Mouse (Mus musculus) heart, embryonic 11.5 days (tissue): ENCODE measurements at regions not wholly inside any gene's neighbourhood (a gene's known extent, or its start where the extent isn't known, plus 50 kb on each side); places are given as distances from the start of the nearest gene placed in this dataset.

ENCODE experiments used
- ATAC-seq: fragments of 200-750 bp; cut with Nextera tagmentation; replicated peaks from 2 replicates; pipeline ENCODE4 v1.8.0; 2017; ENCODE audit warnings: moderate library complexity; ENCODE audit not compliant: insufficient number of reproducible peaks, low FRiP score, low TSS enrichment
- H3K27ac ChIP-seq: fragments of 300-500 bp; sonication (generic); 2 replicates; pipeline ENCODE4 v1.5.1; 2014; ENCODE audit warnings: mild to moderate bottlenecking, low read depth, low read length
- H3K27me3 ChIP-seq: fragments of 300-500 bp; sonication (generic); 2 replicates; pipeline ENCODE4 v1.6.1; 2014; ENCODE audit warnings: mild to moderate bottlenecking, low read length, mixed read lengths; ENCODE audit not compliant: control insufficient read depth, insufficient read depth
- H3K36me3 ChIP-seq: fragments of 300-500 bp; sonication (generic); 2 replicates; pipeline ENCODE4 v1.6.1; 2014; ENCODE audit warnings: mild to moderate bottlenecking, low read length, moderate library complexity, mixed read lengths; ENCODE audit not compliant: control insufficient read depth, insufficient read depth
- H3K4me1 ChIP-seq: fragments of 300-500 bp; sonication (generic); 2 replicates; pipeline ENCODE4 v1.6.1; 2014; ENCODE audit warnings: low read length; ENCODE audit not compliant: control insufficient read depth, insufficient read depth
- H3K4me2 ChIP-seq: fragments of 300-500 bp; sonication (generic); 2 replicates; pipeline ENCODE4 v1.6.1; 2014; ENCODE audit warnings: mild to moderate bottlenecking, moderate library complexity
- H3K4me3 ChIP-seq: fragments of 300-500 bp; sonication (generic); 2 replicates; pipeline ENCODE4 v1.5.1; 2014; ENCODE audit warnings: low read depth, low read length
- H3K9ac ChIP-seq: fragments of 300-500 bp; sonication (generic); 2 replicates; pipeline ENCODE4 v1.6.1; 2014; ENCODE audit warnings: mild to moderate bottlenecking, low read depth, low read length, moderate library complexity
- H3K9me3 ChIP-seq: fragments of 300-500 bp; sonication (generic); replicated peaks from 2 replicates; pipeline ENCODE4 v1.6.1; 2016; ENCODE audit warnings: low read length; ENCODE audit not compliant: control insufficient read depth
- WGBS: fragments of 180-500 bp; shearing (Covaris S2); extraction: QIAGEN DNeasy Blood & Tissue Kit; methylation state at CpG from one replicate; pipeline ENCODE4 v1.1.7; 2014; ENCODE audit not compliant: insufficient replicate concordance; 5-methylcytosine and 5-hydroxymethylcytosine counted together

DNA sequence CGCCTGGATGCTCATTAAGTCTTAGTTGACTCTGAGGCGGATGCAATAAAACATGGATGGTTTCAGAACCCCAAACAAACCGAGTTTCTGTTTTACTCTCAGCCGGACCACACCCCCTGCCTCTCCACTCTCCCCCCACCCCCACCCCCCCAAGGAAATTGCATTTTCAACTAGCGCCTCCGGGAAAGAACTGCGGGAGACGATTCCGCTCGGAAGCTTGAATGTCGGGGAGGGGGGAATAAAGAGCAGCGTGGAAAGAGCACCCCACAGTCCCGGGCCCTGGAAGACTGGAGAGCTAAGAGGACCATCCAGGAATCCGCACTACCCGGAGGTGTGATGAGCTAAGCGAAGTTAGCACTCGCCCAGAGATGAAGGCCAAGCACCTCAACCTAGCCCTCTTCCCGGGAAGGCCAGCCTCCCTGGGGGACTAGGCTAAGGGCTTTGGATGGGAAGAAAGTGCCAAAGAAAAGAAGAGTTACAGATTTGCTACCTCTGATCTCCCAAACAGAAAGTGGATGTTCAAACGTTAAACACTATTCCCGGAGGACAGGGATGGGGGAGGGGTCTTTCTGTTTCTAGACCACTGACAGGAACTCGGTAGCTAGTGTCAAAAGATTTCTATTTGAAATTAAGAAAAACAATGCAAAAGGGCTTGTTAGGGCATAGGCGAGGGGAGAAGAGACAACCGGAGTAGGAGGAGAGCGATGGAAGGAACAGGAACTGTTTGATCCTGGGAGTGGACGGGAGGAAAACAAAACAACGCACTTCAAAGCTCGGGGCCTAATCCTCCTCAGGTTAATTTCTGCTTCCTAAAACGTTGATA is 258.6 kb upstream of the Nfe2l3 start:
- Histone ChIP-seq H3K27ac (peak overlapping the region; percentile 74), H3K27me3 (peaks cover 18% of the 10 kb centered on the region; the same call in 1 of the 2 replicates), H3K4me1 (peaks cover 16% of the 10 kb centered on the region), H3K9me3 (no peaks in the 10 kb centered on the region), H3K4me3 (peak overlapping the region; percentile 48), H3K4me2 (peak overlapping the region; percentile 91), H3K9ac (peak overlapping the region; percentile 69), H3K36me3 (no peaks in the 10 kb centered on the region)
- ATAC-seq = no peak
- WGBS = under 1% methylated on average over 28 of the region's 28 CpGs

DNA sequence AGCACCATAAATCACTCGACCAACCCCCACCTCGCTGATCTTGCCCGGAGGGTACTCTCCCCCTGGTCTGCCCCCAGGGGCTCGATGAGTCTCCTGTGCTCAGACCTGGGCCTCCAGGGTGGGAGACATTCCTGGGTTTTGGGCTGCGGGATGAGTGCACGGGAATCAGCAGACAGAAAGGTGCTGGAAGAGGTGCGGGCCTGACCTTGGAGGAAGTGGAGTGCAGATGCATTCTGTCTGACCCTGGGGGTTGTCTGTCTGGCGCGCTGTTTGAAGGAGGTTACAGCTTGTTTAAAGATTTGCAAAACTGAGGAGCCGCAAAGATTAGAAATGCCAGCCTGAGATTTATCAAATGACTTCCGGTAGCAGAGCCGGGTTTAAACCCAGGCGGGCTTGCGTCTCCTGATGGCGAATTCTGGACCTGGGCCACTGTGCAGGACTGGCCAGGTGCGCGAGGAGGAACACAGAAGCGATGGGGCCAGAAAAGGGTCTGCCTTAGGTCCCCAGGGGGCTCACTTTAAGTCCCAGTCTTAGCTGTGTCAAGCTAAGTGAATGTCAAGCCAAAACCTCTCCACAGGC is 257.9 kb upstream of the Nfe2l3 start:
- H3K4me2 ChIP-seq = peak overlapping the region; percentile 91
- peak overlapping the region; percentile 35; the same call in 1 of the 2 replicates for H3K9ac ChIP-seq
- no peak for ATAC-seq
- H3K36me3 ChIP-seq = no peaks in the 10 kb centered on the region
- 3% methylated on average over 18 of the region's 18 CpGs for WGBS
- peak overlapping the region; percentile 48 for H3K4me3 ChIP-seq
- H3K9me3 ChIP-seq = no peaks in the 10 kb centered on the region
- no peak overlapping the region for H3K27ac ChIP-seq
- H3K4me1 ChIP-seq = peaks cover 11% of the 10 kb centered on the region
- H3K27me3 ChIP-seq = peaks cover 18% of the 10 kb centered on the region; the same call in 1 of the 2 replicates

DNA sequence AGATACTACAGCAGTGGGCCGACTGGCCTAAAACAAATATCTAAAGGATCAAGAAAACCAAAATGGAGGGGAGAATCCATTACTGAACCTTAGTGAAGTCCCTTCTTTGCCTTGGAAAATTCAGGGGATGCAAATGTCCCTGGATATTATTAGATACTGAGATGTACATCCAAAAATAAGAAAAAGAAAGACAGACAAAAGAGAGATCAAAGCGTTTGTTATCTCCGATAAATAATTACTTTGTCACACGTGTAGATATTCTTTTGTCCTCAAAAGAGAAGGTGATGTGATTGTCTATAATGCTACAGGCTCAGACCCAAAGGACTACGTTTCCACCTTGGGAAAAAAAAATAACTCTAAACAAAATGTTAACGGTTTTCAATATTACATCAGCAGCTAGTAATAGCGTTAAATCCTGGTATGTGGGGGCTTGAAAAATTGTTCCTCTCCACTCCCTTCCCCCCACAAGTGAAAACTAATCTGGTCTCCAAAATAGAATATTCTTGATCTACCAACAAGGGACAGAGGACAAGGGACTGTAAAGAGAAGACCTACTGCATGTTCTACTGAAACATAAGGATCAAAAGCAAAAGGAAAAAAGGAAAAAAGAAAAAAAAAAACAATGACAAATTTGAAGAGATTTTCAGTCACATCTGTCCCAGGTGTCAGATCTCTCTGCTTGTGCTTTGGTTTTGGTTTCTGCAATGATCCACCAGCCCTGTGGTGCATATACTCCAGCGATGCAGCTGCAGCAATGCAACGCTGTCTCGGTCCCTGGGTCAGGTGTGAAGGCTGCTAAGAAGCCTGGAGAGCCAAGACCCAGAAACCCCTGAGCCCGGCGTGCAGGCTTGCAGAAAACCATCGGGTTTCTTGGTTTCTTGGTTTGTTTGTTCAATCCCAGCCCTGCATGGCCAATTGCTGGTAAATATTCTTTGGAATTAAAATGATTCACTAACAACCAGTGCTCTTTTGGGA is 256.6 kb upstream of the Nfe2l3 start:
- H3K27me3 ChIP-seq = peaks cover 24% of the 10 kb centered on the region
- WGBS = 21% methylated on average over 13 of the region's 13 CpGs
- H3K36me3 ChIP-seq = no peaks in the 10 kb centered on the region
- no peak overlapping the region for H3K4me2 ChIP-seq
- no peak overlapping the region for H3K27ac ChIP-seq
- H3K9me3 ChIP-seq = no peaks in the 10 kb centered on the region
- no peak overlapping the region for H3K9ac ChIP-seq
- no peak for ATAC-seq
- no peak overlapping the region for H3K4me3 ChIP-seq
- peaks cover 11% of the 10 kb centered on the region for H3K4me1 ChIP-seq

GRCm38 (mm10) chr6:51176791-51177433 is 255.6 kb upstream of the Nfe2l3 start:
- WGBS = 18% methylated on average over 6 of the region's 6 CpGs
- Histone ChIP-seq H3K27me3 (peaks cover 32% of the 10 kb centered on the region), H3K4me1 (peaks cover 11% of the 10 kb centered on the region), H3K9ac (no peak overlapping the region), H3K4me3 (no peak overlapping the region), H3K4me2 (no peak overlapping the region), H3K9me3 (no peaks in the 10 kb centered on the region), H3K36me3 (no peaks in the 10 kb centered on the region), H3K27ac (no peak overlapping the region)
- no peak for ATAC-seq

GRCm38 (mm10) chr6:51177701-51178060 is 254.8 kb upstream of the Nfe2l3 start:
- ATAC-seq = no peak
- peaks cover 11% of the 10 kb centered on the region for H3K4me1 ChIP-seq
- under 1% methylated on average over 14 of the region's 14 CpGs for WGBS
- no peak overlapping the region for H3K9ac ChIP-seq
- peaks cover 37% of the 10 kb centered on the region for H3K27me3 ChIP-seq
- peak overlapping the region; percentile 76 for H3K4me2 ChIP-seq
- H3K27ac ChIP-seq = no peak overlapping the region
- peak overlapping the region; percentile 44 for H3K4me3 ChIP-seq
- no peaks in the 10 kb centered on the region for H3K36me3 ChIP-seq
- H3K9me3 ChIP-seq = no peaks in the 10 kb centered on the region

- ATAC-seq = peak; percentile 99
- Histone ChIP-seq H3K9me3 (no peaks in the 10 kb centered on the region), H3K4me2 (peak overlapping the region; percentile 76), H3K4me1 (peaks cover 11% of the 10 kb centered on the region), H3K27me3 (peaks cover 41% of the 10 kb centered on the region), H3K27ac (no peak overlapping the region), H3K4me3 (peak overlapping the region; percentile 44), H3K9ac (no peak overlapping the region), H3K36me3 (no peaks in the 10 kb centered on the region)
- under 1% methylated on average over 31 of the region's 34 CpGs for WGBS
Observed at GRCm38 (mm10) chr6:51178061-51178791, 254.2 kb upstream of the Nfe2l3 start.

DNA sequence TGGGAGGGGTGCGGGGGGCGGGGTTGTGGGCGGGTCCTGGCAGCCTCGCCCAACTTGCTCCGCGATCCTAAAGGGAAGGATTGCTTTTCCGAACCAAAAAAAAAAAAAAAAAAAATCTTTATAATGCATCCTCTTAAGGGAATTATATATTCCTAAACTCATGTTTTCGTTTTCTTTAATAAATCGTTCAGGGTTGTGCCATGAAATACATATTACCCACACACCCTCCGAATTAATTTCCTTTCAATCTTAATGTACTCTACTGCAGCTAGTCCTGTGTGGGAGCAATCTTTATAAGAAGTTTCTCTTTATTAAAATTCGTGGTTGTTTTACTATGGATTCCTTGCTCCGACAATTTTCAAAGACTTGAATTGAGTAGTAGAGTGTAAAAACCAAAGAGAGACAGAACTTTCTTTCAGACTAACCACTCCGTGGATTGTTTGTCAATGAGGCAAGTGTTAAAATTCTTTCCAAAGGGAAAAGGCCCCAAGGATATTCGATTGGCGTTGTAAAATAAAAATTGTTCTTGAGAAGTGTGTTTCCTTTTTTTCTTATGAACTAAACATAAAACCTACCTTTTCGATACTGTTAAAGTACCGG is 253.6 kb upstream of the Nfe2l3 start:
- Histone ChIP-seq H3K4me2 (peak overlapping the region; percentile 42), H3K9me3 (no peaks in the 10 kb centered on the region), H3K4me3 (no peak overlapping the region), H3K4me1 (peaks cover 9% of the 10 kb centered on the region), H3K9ac (no peak overlapping the region), H3K36me3 (no peaks in the 10 kb centered on the region), H3K27ac (no peak overlapping the region), H3K27me3 (peaks cover 48% of the 10 kb centered on the region)
- no peak for ATAC-seq
- WGBS = 3% methylated on average over 17 of the region's 17 CpGs
